Mouse (Mus musculus) CH12F3 (cell line): ENCODE results near the gene Myh9.

ENCODE experiments used
- in situ Hi-C: fragments of 300-500 bp; cut with MboI; formaldehyde crosslinking; loops from 2 replicates; pipeline ENCODE4 v1.14.3; 2020; ENCODE audit warnings: low sequenced_read_pairs

Myh9 gene

GRCm38 (mm10) chr15:77830481-77831137, 11.4 kb downstream of the Myh9 start:
- in situ Hi-C loops: no loop called here

- in situ Hi-C loops: no loop called here
These were observed 12.4 kb downstream of the Myh9 start for GRCm38 (mm10) chr15:77829542-77829941.

GRCm38 (mm10) chr15:77828910-77829309, 13.1 kb downstream of the Myh9 start:
- in situ Hi-C loops: no loop called here

- in situ Hi-C loops: no loop called here
These were observed 13.7 kb downstream of the Myh9 start for GRCm38 (mm10) chr15:77828242-77828641.

- in situ Hi-C loops: no loop called here
These were observed 14.2 kb downstream of the Myh9 start for GRCm38 (mm10) chr15:77827794-77828193.

- in situ Hi-C loops: no loop called here
These were observed 14.6 kb downstream of the Myh9 start for GRCm38 (mm10) chr15:77827379-77827778.

- in situ Hi-C loops: no loop called here
These were observed 16.6 kb downstream of the Myh9 start for GRCm38 (mm10) chr15:77825382-77825781.

- in situ Hi-C loops: no loop called here
These were observed 17.7 kb downstream of the Myh9 start for GRCm38 (mm10) chr15:77824321-77824720.

GRCm38 (mm10) chr15:77823634-77824033, 18.3 kb downstream of the Myh9 start:
- in situ Hi-C loops: no loop called here

GRCm38 (mm10) chr15:77823196-77823595, 18.8 kb downstream of the Myh9 start:
- in situ Hi-C loops: no loop called here

GRCm38 (mm10) chr15:77822671-77823070, 19.3 kb downstream of the Myh9 start:
- in situ Hi-C loops: no loop called here

- in situ Hi-C loops: no loop called here
These were observed 19.9 kb downstream of the Myh9 start for GRCm38 (mm10) chr15:77822057-77822466.

GRCm38 (mm10) chr15:77821424-77821823, 20.6 kb downstream of the Myh9 start:
- in situ Hi-C loops: no loop called here

GRCm38 (mm10) chr15:77820480-77821163, 21.4 kb downstream of the Myh9 start:
- in situ Hi-C loops: no loop called here

- in situ Hi-C loops: no loop called here
These were observed 22.0 kb downstream of the Myh9 start for GRCm38 (mm10) chr15:77819894-77820387.

- in situ Hi-C loops: no loop called here
These were observed 23.3 kb downstream of the Myh9 start for GRCm38 (mm10) chr15:77818556-77819158.

GRCm38 (mm10) chr15:77817417-77817816, 24.6 kb downstream of the Myh9 start:
- in situ Hi-C loops: no loop called here

- in situ Hi-C loops: no loop called here
These were observed 25.4 kb downstream of the Myh9 start for GRCm38 (mm10) chr15:77816601-77816950.

GRCm38 (mm10) chr15:77815867-77816600, 25.9 kb downstream of the Myh9 start:
- in situ Hi-C loops: no loop called here

GRCm38 (mm10) chr15:77813639-77814375, 28.2 kb downstream of the Myh9 start:
- in situ Hi-C loops: no loop called here

- in situ Hi-C loops: no loop called here
These were observed 29.4 kb downstream of the Myh9 start for GRCm38 (mm10) chr15:77812578-77812977.
